Comparison of ENCODE assay signal across 8 mouse cellular contexts in the genomic region with DNA sequence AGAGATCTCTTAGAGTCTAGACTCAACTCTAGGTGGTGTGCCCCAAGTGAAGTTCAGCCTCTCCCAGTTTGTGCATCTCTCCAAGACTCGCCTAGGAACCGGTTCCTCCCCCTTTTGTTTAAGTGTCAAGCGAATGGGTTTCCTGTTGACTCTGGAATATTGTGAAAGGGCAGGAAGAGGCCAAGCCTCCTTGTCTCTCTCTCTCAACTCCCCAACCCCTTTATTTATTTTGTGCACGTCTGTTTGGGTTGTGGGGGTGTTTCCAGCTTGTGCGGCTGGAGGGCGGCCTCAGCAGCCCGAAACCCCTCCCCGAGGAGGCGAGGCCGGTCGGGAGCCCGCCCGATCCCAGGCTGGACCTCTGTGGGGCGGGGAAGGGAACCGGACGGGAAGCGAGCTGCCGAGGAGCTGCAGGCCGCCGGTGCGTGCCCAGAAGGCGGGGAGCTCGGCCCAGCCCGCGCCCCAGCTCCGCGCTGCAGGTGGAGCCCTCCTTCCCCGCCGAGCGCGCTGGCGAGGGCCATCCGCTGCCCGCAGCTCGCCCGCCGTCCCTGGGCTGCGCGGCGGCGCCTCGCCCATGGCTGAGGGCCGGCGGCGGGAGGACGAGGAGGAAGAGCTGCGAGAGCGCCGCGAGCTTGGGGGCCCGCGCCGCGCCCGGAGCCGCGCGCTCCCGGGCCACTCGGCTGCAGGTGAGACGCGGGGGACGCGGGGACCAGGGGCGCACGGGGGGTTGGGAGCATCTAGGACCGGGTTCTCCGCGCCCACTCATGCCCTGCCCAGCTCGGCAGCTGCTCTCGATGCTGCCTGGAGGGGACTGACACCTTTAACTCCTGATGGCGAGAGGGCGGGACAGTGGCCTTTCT. TPM values are rescaled to one million over a fixed set of nuclear protein-coding genes. Genes with fewer than 3 reads are reported as not detected.
DNase-seq lines count a peak whose midpoint lies in the region; ATAC-seq lines count a peak whose summit lies in the region.

TSS of gene Sh3d19 (plus strand) at position 368 of the 857 bp plus-strand sequence.

- H3K9ac ChIP-seq in intestine, embryonic 14.5 days (ENCODE audit: low read length) = peak within 1 kb of the TSS; percentile 81

- peak; percentile 86 for DNase-seq in adrenal gland, postnatal 25 days
- DNase-seq in embryo, embryonic 11 days = peak; percentile 89
- peak; percentile 82 for DNase-seq in gastrocnemius, postnatal 25 days
- peak; percentile 86 for DNase-seq in intestine, embryonic 14.5 days (ENCODE audit: low spot score)
- peak; percentile 15 to 91 for DNase-seq in left cerebral cortex, postnatal 10 days (ENCODE audit: extremely low spot score in 1 of 2, low spot score in 2 of 2)
- DNase-seq in right cerebral cortex, postnatal 25 days = peak; percentile 72
- DNase-seq in B cell, adult 2 months = no peak

- no peaks in the 10 kb centered on the region for H3K36me3 ChIP-seq in intestine, embryonic 14.5 days (ENCODE audit: control insufficient read depth, insufficient read depth, low read length)

- peak; percentile 92 for ATAC-seq in intestine, embryonic 14.5 days (replicated peaks; ENCODE audit: low FRiP score, low TSS enrichment, low read depth)
- ATAC-seq in megakaryocyte, adult 5-6 weeks (ENCODE audit: poor library complexity, severe bottlenecking) = peak; percentile 35; the same call in 1 of the 2 replicates

- H3K27me3 ChIP-seq in intestine, embryonic 14.5 days (replicated peaks; ENCODE audit: control insufficient read depth, insufficient read depth, low read length) = no peaks in the 10 kb centered on the region

- intact Hi-C loops in left cerebral cortex, postnatal 10 days (cut with DNase I) = no loop called here

- H3K4me1 ChIP-seq in intestine, embryonic 14.5 days (replicated peaks; ENCODE audit: control insufficient read depth, insufficient read depth, low read length) = peaks cover 10% of the 10 kb centered on the region

- peak within 1 kb of the TSS; percentile 89 for H3K27ac ChIP-seq in intestine, embryonic 14.5 days (ENCODE audit: low read depth)

- H3K4me3 ChIP-seq in intestine, embryonic 14.5 days (ENCODE audit: low read depth, low read length) = peak within 1 kb of the TSS; percentile 79

- H3K9me3 ChIP-seq in intestine, embryonic 14.5 days (ENCODE audit: control insufficient read depth, low read length) = no peaks in the 10 kb centered on the region

- H3K4me2 ChIP-seq in intestine, embryonic 14.5 days (ENCODE audit: low read length) = peak within 1 kb of the TSS; percentile 86

- 1% methylated on average over 67 of the region's 73 CpGs for WGBS in intestine, embryonic 14.5 days

RNA-seq across cellular contexts. Expression of gene Sh3d19, which starts in this region (rescaled TPM):
- total RNA-seq in adrenal gland, postnatal 25 days (2021) = 19.9 and 21.2 TPM in 2 replicates
- 10 to 100 TPM; 20.0 to 20.6 TPM for total RNA-seq in gastrocnemius, postnatal 25 days (2021)
- polyA plus RNA-seq in intestine, embryonic 14.5 days (2014; fragmentation: Nextera tagmentation; extraction: Ambion mirVana) = 47.3 and 55.4 TPM in 2 replicates
- 10 to 100 TPM; 48.7 to 50.6 TPM for total RNA-seq in left cerebral cortex, postnatal 10 days (2021)
- 0.59 and 0.80 TPM in 2 replicates for total RNA-seq in megakaryocyte, adult 5-6 weeks (2015)
- 1.1 TPM in 2 replicates for total RNA-seq in megakaryocyte, adult 5-6 weeks (2017)

Comparison
In these comparisons a context has a peak if more than half of its experiments do, and no peak if none do; other contexts are left out.
1. DNase-seq: peak in adrenal gland, postnatal 25 days (single experiment), embryo, embryonic 11 days (single experiment), gastrocnemius, postnatal 25 days (single experiment), intestine, embryonic 14.5 days (single experiment), left cerebral cortex, postnatal 10 days (2 of 2) and right cerebral cortex, postnatal 25 days (single experiment); none in B cell, adult 2 months (0 of 2).